Mouse (Mus musculus) small intestine, adult 2 months (tissue): ENCODE data around the gene Zbtb8os.
A peak's percentile ranks its signal among the peaks of the same experiment; 100 is the strongest.

ENCODE experiments used
- CTCF ChIP-seq: fragments of 200-500 bp; IDR thresholded peaks from 2 replicates; pipeline ENCODE4 v1.5.1; 2012; ENCODE audit warnings: low read depth, mild to moderate bottlenecking, control low read depth, inconsistent platforms, low read length, moderate library complexity, mixed read lengths; ENCODE audit not compliant: insufficient replicate concordance, insufficient read length; ENCODE audit errors: extremely low read depth
- POLR2A ChIP-seq: fragments of 200-500 bp; IDR thresholded peaks from 2 replicates; pipeline ENCODE4 v1.6.1; 2012; ENCODE audit warnings: low read depth, mild to moderate bottlenecking, control low read depth, inconsistent platforms, low read length, moderate library complexity

GRCm38 (mm10) chr4:129341888-129342287, 6.4 kb downstream of the Zbtb8os start:
- TF ChIP-seq POLR2A (no peak), CTCF (peak; percentile 22; the same call in 1 of the 2 replicates)
